Comparison of ENCODE assay signal across 10 mouse cellular contexts in genomic region chr5:101659411-101659971, GRCm38 (mm10). TPM values are rescaled to one million over a fixed set of nuclear protein-coding genes. Genes with fewer than 3 reads are reported as not detected.
DNase-seq lines count a peak whose midpoint lies in the region; ATAC-seq lines count a peak whose summit lies in the region.
"Had no signal": no experiment of that assay in that cellular context is flagged by ENCODE, and none has a peak within 500 bp of the region (broad histone marks: within the 10 kb centered on the region; RNA-seq: fewer than 3 reads in every experiment).

No protein-coding gene starts in this region.

- peak; percentile 27 to 55 for DNase-seq in kidney, postnatal 4 days
- no peak for DNase-seq in kidney, adult 8-10 months
- peak; percentile 82 for DNase-seq in embryonic facial prominence, embryonic 10.5 days (ENCODE audit: low spot score)
- DNase-seq in adrenal gland, postnatal 25 days: no peak
- DNase-seq in cerebellum, adult 18-20 months: no peak
- DNase-seq: cerebellum, adult 9-10 months had no signal

- no peak for ATAC-seq in hindbrain, embryonic 16.5 days
- no peak for ATAC-seq in neural tube, embryonic 14.5 days (ENCODE audit: low read depth)
- no peak for ATAC-seq in erythroblast, adult 5-6 weeks (replicated peaks; ENCODE audit: low FRiP score, poor library complexity, severe bottlenecking)

- peaks cover 29% of the 10 kb centered on the region for H3K4me1 ChIP-seq in embryonic facial prominence, embryonic 10.5 days
- peaks cover 9% of the 10 kb centered on the region for H3K4me1 ChIP-seq in hindbrain, embryonic 16.5 days (ENCODE audit: control insufficient read depth, insufficient read depth, low read depth, low read length)
- H3K4me1 ChIP-seq in neural tube, embryonic 14.5 days (ENCODE audit: control insufficient read depth, insufficient read depth, low read length): peaks cover 4% of the 10 kb centered on the region; the same call in 1 of the 2 replicates

- WGBS in embryonic facial prominence, embryonic 10.5 days: under 1% methylated on average over 39 of the region's 39 CpGs
- WGBS in hindbrain, embryonic 16.5 days: under 1% methylated on average over 37 of the region's 39 CpGs
- 1% methylated on average over 38 of the region's 39 CpGs for WGBS in neural tube, embryonic 14.5 days

- no peaks in the 10 kb centered on the region for H3K36me3 ChIP-seq in embryonic facial prominence, embryonic 10.5 days (replicated peaks)
- H3K36me3 ChIP-seq in hindbrain, embryonic 16.5 days (ENCODE audit: control insufficient read depth, insufficient read depth, low read length): no peaks in the 10 kb centered on the region
- H3K36me3 ChIP-seq in neural tube, embryonic 14.5 days (ENCODE audit: control insufficient read depth, insufficient read depth, low read length): no peaks in the 10 kb centered on the region

- H3K4me3 ChIP-seq in embryonic facial prominence, embryonic 10.5 days: peak overlapping the region; percentile 48
- H3K4me3 ChIP-seq in hindbrain, embryonic 16.5 days (ENCODE audit: low read length): peak overlapping the region; percentile 15; the same call in 1 of the 2 replicates
- peak overlapping the region; percentile 22; the same call in 1 of the 2 replicates for H3K4me3 ChIP-seq in neural tube, embryonic 14.5 days (ENCODE audit: low read depth, low read length)

- H3K9me3 ChIP-seq in embryonic facial prominence, embryonic 10.5 days: no peaks in the 10 kb centered on the region
- H3K9me3 ChIP-seq in hindbrain, embryonic 16.5 days (ENCODE audit: control insufficient read depth, low read length): no peaks in the 10 kb centered on the region; the same call in 1 of the 2 replicates
- H3K9me3 ChIP-seq in neural tube, embryonic 14.5 days (ENCODE audit: control insufficient read depth, low read length): no peaks in the 10 kb centered on the region

- peak overlapping the region; percentile 32 for H3K4me2 ChIP-seq in hindbrain, embryonic 16.5 days (ENCODE audit: low read length)
- H3K4me2 ChIP-seq in neural tube, embryonic 14.5 days (ENCODE audit: low read depth, low read length): peak overlapping the region; percentile 28

- H3K27me3 ChIP-seq in embryonic facial prominence, embryonic 10.5 days (replicated peaks; ENCODE audit: low read depth, poor library complexity, severe bottlenecking): peaks cover 100% of the 10 kb centered on the region
- H3K27me3 ChIP-seq in hindbrain, embryonic 16.5 days (replicated peaks; ENCODE audit: control insufficient read depth, insufficient read depth, low read length): peaks cover 43% of the 10 kb centered on the region
- H3K27me3 ChIP-seq in neural tube, embryonic 14.5 days (ENCODE audit: control insufficient read depth, insufficient read depth, low read length): peaks cover 55% of the 10 kb centered on the region

- H3K9ac ChIP-seq in hindbrain, embryonic 16.5 days (ENCODE audit: low read depth, low read length): 0 out of 2 replicates have a peak overlapping the region, but pooled peaks have one; percentile 14
- peak overlapping the region; percentile 16; the same call in 1 of the 2 replicates for H3K9ac ChIP-seq in neural tube, embryonic 14.5 days (replicated peaks; ENCODE audit: low read depth, low read length)

- H3K27ac ChIP-seq in embryonic facial prominence, embryonic 10.5 days (replicated peaks): peak overlapping the region; percentile 4; the same call in 1 of the 2 replicates
- H3K27ac ChIP-seq in hindbrain, embryonic 16.5 days (ENCODE audit: low read depth, low read length): no peak overlapping the region
- no peak overlapping the region for H3K27ac ChIP-seq in neural tube, embryonic 14.5 days (ENCODE audit: low read depth, low read length)

RNA-seq across cellular contexts. Expression of gene Nkx6-1, which starts 5.3 kb away (rescaled TPM):
- polyA plus RNA-seq in embryonic facial prominence, embryonic 10.5 days (2016; fragmentation: Nextera tagmentation; extraction: Ambion mirVana): 0.87 and 4.2 TPM in 2 replicates
- 3.8 and 5.1 TPM in 2 replicates for polyA plus RNA-seq in hindbrain, embryonic 16.5 days (2015; fragmentation: Nextera tagmentation; extraction: Ambion mirVana)
- polyA plus RNA-seq in neural tube, embryonic 14.5 days (2014; fragmentation: Nextera tagmentation; extraction: Ambion mirVana): 4.7 and 5.4 TPM in 2 replicates
- total RNA-seq in erythroblast, adult 5-6 weeks (2015; ENCODE audit: low replicate concordance): not detected in 2 replicates
- total RNA-seq in erythroblast, adult 5-6 weeks (2017; ENCODE audit: low replicate concordance): not detected in 2 replicates
- total RNA-seq in adrenal gland, postnatal 25 days (2021): not detected in 2 replicates
- total RNA-seq: megakaryocyte-erythroid progenitor cell, adult 5-6 weeks had no signal

Comparison
In these comparisons a context has a peak if more than half of its experiments do, and no peak if none do; other contexts are left out.
1. DNase-seq: peak in kidney, postnatal 4 days (2 of 2) and embryonic facial prominence, embryonic 10.5 days (single experiment); none in kidney, adult 8-10 months (0 of 2), adrenal gland, postnatal 25 days (single experiment) and cerebellum, adult 18-20 months (0 of 2).
2. Peak in every context shown above with its lines, with median percentiles within 50 percentile points of each other: H3K4me3 ChIP-seq.